Comparison of ENCODE assay signal across 16 mouse cellular contexts in the genomic region with DNA sequence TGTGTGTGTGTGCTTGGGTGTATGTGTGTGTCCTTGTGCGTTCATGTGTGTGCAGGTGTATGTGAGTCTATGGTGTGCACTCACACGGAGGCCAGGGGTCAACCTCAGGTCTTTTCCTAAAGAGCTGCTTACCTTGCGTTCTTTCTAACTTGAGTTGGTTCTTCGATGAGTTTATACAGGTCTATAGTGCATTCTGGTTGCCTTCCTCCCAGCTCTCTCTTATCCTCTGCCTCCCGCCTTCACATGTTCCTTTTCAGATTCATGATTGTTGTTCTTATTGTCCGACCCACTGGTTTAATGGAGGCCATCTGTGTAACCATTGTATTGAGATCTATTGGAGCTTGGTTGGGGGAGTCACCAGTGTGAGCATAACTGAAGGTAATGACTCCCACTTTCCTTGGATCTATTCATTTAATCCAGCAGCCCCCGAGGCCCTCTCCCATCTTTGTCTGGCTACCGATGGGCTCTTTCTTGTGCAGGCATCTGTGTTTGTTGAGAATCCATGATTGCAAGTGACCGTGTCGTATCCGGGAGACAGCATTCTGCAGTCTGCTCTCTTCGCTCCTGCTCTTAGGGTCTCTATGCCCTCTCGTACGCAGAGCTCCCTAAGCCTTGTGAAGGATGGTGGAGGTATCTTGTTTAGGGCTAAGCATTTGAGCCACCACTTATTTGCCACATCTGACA. TPM values are rescaled to one million over a fixed set of nuclear protein-coding genes. Genes with fewer than 3 reads are reported as not detected.
DNase-seq lines count a peak whose midpoint lies in the region; ATAC-seq and TF ChIP-seq lines count a peak whose summit lies in the region.
"Had no signal": no experiment of that assay in that cellular context is flagged by ENCODE, and none has a peak within 500 bp of the region (broad histone marks: within the 10 kb centered on the region; RNA-seq: fewer than 3 reads in every experiment).

No protein-coding gene starts in this region.

- TF ChIP-seq CTCF in lung, postnatal 0 days (IDR thresholded peaks at IDR 0.05), result no peak

- H3K4me1 ChIP-seq in lung, postnatal 0 days (ENCODE audit: insufficient read depth, low read depth, low read length), result no peaks in the 10 kb centered on the region
- no peaks in the 10 kb centered on the region for H3K4me1 ChIP-seq in limb, embryonic 14.5 days (ENCODE audit: control insufficient read depth, insufficient read depth, low read length)
- H3K4me1 ChIP-seq: forebrain, embryonic 13.5 days; limb, embryonic 15.5 days had no signal

- DNase-seq in heart, adult 11 months, result peak; percentile 93
- DNase-seq in heart, postnatal 4 days, result no peak
- peak; percentile 7 for DNase-seq in lung, postnatal 0 days (ENCODE audit: low spot score)
- no peak for DNase-seq in lung, postnatal 14 days
- peak; percentile 16 for DNase-seq in MN1 (ENCODE audit: low spot score)
- no peak for DNase-seq in limb, embryonic 14.5 days (ENCODE audit: low spot score)
- no peak for DNase-seq in layer of hippocampus, adult 9-10 months (ENCODE audit: low spot score)
- DNase-seq in gastrocnemius, postnatal 4 days (ENCODE audit: low spot score in 2 of 2), result no peak
- DNase-seq: adrenal gland, postnatal 25 days; cerebellum, adult 11 months; layer of hippocampus, adult 9-11 months had no signal

- no peak for TF ChIP-seq EP300 in lung, postnatal 0 days (IDR thresholded peaks at IDR 0.05)

- no peak overlapping the region for H3K4me2 ChIP-seq in lung, postnatal 0 days (replicated peaks; ENCODE audit: low read depth, low read length)
- H3K4me2 ChIP-seq in limb, embryonic 14.5 days (replicated peaks; ENCODE audit: low read depth, low read length, severe bottlenecking), result no peak overlapping the region
- H3K4me2 ChIP-seq: forebrain, embryonic 13.5 days; limb, embryonic 15.5 days had no signal

- no peak overlapping the region for H3K9ac ChIP-seq in lung, postnatal 0 days (replicated peaks; ENCODE audit: low read depth)
- H3K9ac ChIP-seq in limb, embryonic 14.5 days (ENCODE audit: low read depth, low read length, severe bottlenecking), result no peak overlapping the region
- H3K9ac ChIP-seq: forebrain, embryonic 13.5 days; limb, embryonic 15.5 days had no signal

- H3K9me3 ChIP-seq in lung, postnatal 0 days (ENCODE audit: low read length), result peaks cover 53% of the 10 kb centered on the region
- H3K9me3 ChIP-seq in limb, embryonic 14.5 days (ENCODE audit: control insufficient read depth, low read length), result peaks cover 92% of the 10 kb centered on the region

- H3K4me3 ChIP-seq in lung, postnatal 0 days (ENCODE audit: low read depth, low read length), result no peak overlapping the region
- H3K4me3 ChIP-seq in limb, embryonic 14.5 days (replicated peaks; ENCODE audit: low read length), result no peak overlapping the region
- H3K4me3 ChIP-seq: forebrain, embryonic 13.5 days; limb, embryonic 15.5 days had no signal

- no peaks in the 10 kb centered on the region for H3K27me3 ChIP-seq in lung, postnatal 0 days (replicated peaks; ENCODE audit: insufficient read depth, low read length)
- no peaks in the 10 kb centered on the region for H3K27me3 ChIP-seq in limb, embryonic 14.5 days (ENCODE audit: control insufficient read depth, insufficient read depth, low read length)
- H3K27me3 ChIP-seq: forebrain, embryonic 13.5 days; limb, embryonic 15.5 days had no signal

- TF ChIP-seq POLR2A in limb, embryonic 14.5 days (IDR thresholded peaks at IDR 0.05; ENCODE audit: borderline replicate concordance, extremely low read depth, insufficient read depth, insufficient read length), result no peak

- ATAC-seq in lung, postnatal 0 days, result no peak
- ATAC-seq in limb, embryonic 14.5 days (ENCODE audit: low FRiP score, low read depth), result 0 out of 2 replicates have a peak, but pooled peaks have one; percentile 19
- ATAC-seq: forebrain, embryonic 13.5 days had no signal

- no peak overlapping the region for H3K27ac ChIP-seq in lung, postnatal 0 days (ENCODE audit: low read length)
- H3K27ac ChIP-seq in limb, embryonic 14.5 days (replicated peaks; ENCODE audit: low read depth, low read length), result no peak overlapping the region
- H3K27ac ChIP-seq: forebrain, embryonic 13.5 days; limb, embryonic 15.5 days had no signal

- WGBS in lung, postnatal 0 days, result 62% methylated on average over 14 of the region's 14 CpGs
- 65% methylated on average over 14 of the region's 14 CpGs for WGBS in limb, embryonic 14.5 days

- no peaks in the 10 kb centered on the region for H3K36me3 ChIP-seq in lung, postnatal 0 days (ENCODE audit: insufficient read depth, low read length)
- H3K36me3 ChIP-seq in limb, embryonic 14.5 days (ENCODE audit: control insufficient read depth, insufficient read depth, low read length), result no peaks in the 10 kb centered on the region
- H3K36me3 ChIP-seq: limb, embryonic 15.5 days had no signal

RNA-seq across cellular contexts. Expression of a gene that starts 24.7 kb away (rescaled TPM):
- not detected for total RNA-seq in heart, postnatal 4 days (2021)
- 0.05 TPM in 1 of 2 replicates, not detected in the other for polyA plus RNA-seq in lung, postnatal 0 days (2015; fragmentation: Nextera tagmentation; extraction: Ambion mirVana)
- polyA plus RNA-seq in limb, embryonic 14.5 days (2012; rRNA removed), result not detected in 2 replicates
- not detected in 2 replicates for polyA plus RNA-seq in limb, embryonic 14.5 days (2014; fragmentation: Nextera tagmentation; extraction: Ambion mirVana)
- total RNA-seq in gastrocnemius, postnatal 4 days (2021), result not detected
- total RNA-seq: adrenal gland, postnatal 25 days; gastrocnemius, adult 8-10 months had no signal
- polyA plus RNA-seq: heart, embryonic 16.5 days; kidney, embryonic 14.5 days; limb, embryonic 15.5 days had no signal

RNA-seq across cellular contexts. Expression of a gene that starts 24.8 kb away (rescaled TPM):
- total RNA-seq in heart, postnatal 4 days (2021), result 100 to 1,000 TPM in 1 of 2 experiments, 10 to 100 TPM in 1; 97.1 to 100 TPM
- 21.9 and 26.0 TPM in 2 replicates for polyA plus RNA-seq in lung, postnatal 0 days (2015; fragmentation: Nextera tagmentation; extraction: Ambion mirVana)
- polyA plus RNA-seq in limb, embryonic 14.5 days (2012; rRNA removed), result 277 and 360 TPM in 2 replicates
- 139 and 150 TPM in 2 replicates for polyA plus RNA-seq in limb, embryonic 14.5 days (2014; fragmentation: Nextera tagmentation; extraction: Ambion mirVana)
- 10 to 100 TPM; 80.5 to 88.1 TPM for total RNA-seq in gastrocnemius, postnatal 4 days (2021)

Comparison
In these comparisons a context has a peak if more than half of its experiments do, and no peak if none do; other contexts are left out.
1. DNase-seq: peak in heart, adult 11 months (single experiment), lung, postnatal 0 days (single experiment) and MN1 (single experiment); none in heart, postnatal 4 days (single experiment), lung, postnatal 14 days (single experiment), limb, embryonic 14.5 days (single experiment), layer of hippocampus, adult 9-10 months (single experiment) and gastrocnemius, postnatal 4 days (0 of 2).